Mouse (Mus musculus) forebrain, embryonic 15.5 days (tissue): Measurements from ENCODE around the gene Gm43191. TPM values are rescaled to one million over a fixed set of nuclear protein-coding genes. Genes with fewer than 3 reads are reported as not detected.
"Not testable (repeated sequence)": the region's sequence is repeated elsewhere in the genome, so short reads cannot be mapped to it uniquely, and the experiment has no call there.

ENCODE experiments used
- ATAC-seq: fragments of 200-750 bp; cut with Nextera tagmentation; replicated peaks from 2 replicates; pipeline ENCODE4 v1.8.0; 2017; ENCODE audit warnings: mild to moderate bottlenecking, moderate TSS enrichment, moderate library complexity
- H3K27ac ChIP-seq: fragments of 300-500 bp; sonication (generic); replicated peaks from 2 replicates; pipeline ENCODE4 v1.5.1; 2015; ENCODE audit warnings: mild to moderate bottlenecking, inconsistent platforms
- H3K27me3 ChIP-seq: fragments of 300-500 bp; sonication (generic); 2 replicates; pipeline ENCODE4 v1.6.1; 2015; ENCODE audit warnings: inconsistent platforms
- H3K36me3 ChIP-seq: fragments of 300-500 bp; sonication (generic); 2 replicates; pipeline ENCODE4 v1.6.1; 2015; ENCODE audit warnings: mild to moderate bottlenecking, inconsistent platforms
- H3K4me1 ChIP-seq: fragments of 300-500 bp; sonication (generic); 2 replicates; pipeline ENCODE4 v1.6.1; 2015; ENCODE audit warnings: inconsistent platforms
- H3K4me2 ChIP-seq: fragments of 300-500 bp; sonication (generic); replicated peaks from 2 replicates; pipeline ENCODE4 v1.6.1; 2015; ENCODE audit warnings: mild to moderate bottlenecking, inconsistent platforms
- H3K4me3 ChIP-seq: fragments of 300-500 bp; sonication (generic); 2 replicates; pipeline ENCODE4 v1.5.1; 2015; ENCODE audit warnings: mild to moderate bottlenecking, inconsistent platforms
- H3K9ac ChIP-seq: fragments of 300-500 bp; sonication (generic); replicated peaks from 2 replicates; pipeline ENCODE4 v1.6.1; 2015; ENCODE audit warnings: mild to moderate bottlenecking, inconsistent platforms
- H3K9me3 ChIP-seq: fragments of 300-500 bp; sonication (generic); 2 replicates; pipeline ENCODE4 v1.6.1; 2016; ENCODE audit warnings: inconsistent platforms
- WGBS: fragments of 180-500 bp; shearing (Covaris S2); methylation state at CpG from one replicate; pipeline ENCODE4 v1.1.7; 2015; ENCODE audit warnings: mixed read lengths; 5-methylcytosine and 5-hydroxymethylcytosine counted together
- polyA plus RNA-seq: library from polyadenylated mRNA; unstranded; fragments of >200 nt; fragmentation: Nextera tagmentation; extraction: Ambion mirVana; gene quantifications from 2 replicates; pipeline ENCODE4 v1.2.1, GENCODE M21; 2015

The Gm43191 gene
- polyA plus RNA-seq, 1 experiment from 2014 or later: 0.32 TPM

GRCm38 (mm10) chr3:116658928-116659565, 22.0 kb downstream of the Gm43191 start:
- H3K9me3 ChIP-seq: no peaks in the 10 kb centered on the region
- no peak overlapping the region for H3K27ac ChIP-seq
- H3K4me1 ChIP-seq: peaks cover 43% of the 10 kb centered on the region
- H3K36me3 ChIP-seq: no peaks in the 10 kb centered on the region
- 68% methylated on average over 15 of the region's 15 CpGs for WGBS
- H3K4me3 ChIP-seq: no peak overlapping the region
- no peak overlapping the region for H3K4me2 ChIP-seq
- no peaks in the 10 kb centered on the region for H3K27me3 ChIP-seq
- H3K9ac ChIP-seq: no peak overlapping the region
- no peak for ATAC-seq

- Histone ChIP-seq H3K4me3 (no peak overlapping the region), H3K27ac (no peak overlapping the region), H3K4me2 (no peak overlapping the region), H3K36me3 (no peaks in the 10 kb centered on the region), H3K27me3 (no peaks in the 10 kb centered on the region), H3K4me1 (peaks cover 55% of the 10 kb centered on the region), H3K9ac (no peak overlapping the region), H3K9me3 (no peaks in the 10 kb centered on the region)
- WGBS: 77% methylated on average over 7 of the region's 7 CpGs
- no peak for ATAC-seq
These were observed 24.7 kb downstream of the Gm43191 start for GRCm38 (mm10) chr3:116656184-116656965.

- H3K9ac ChIP-seq, H3K27ac ChIP-seq, H3K36me3 ChIP-seq, H3K27me3 ChIP-seq, ATAC-seq, H3K9me3 ChIP-seq, H3K4me3 ChIP-seq, H3K4me2 ChIP-seq: not testable (repeated sequence)
- WGBS: 96% methylated on average over 11 of the region's 11 CpGs
- H3K4me1 ChIP-seq: peaks cover 32% of the 10 kb centered on the region
These were observed 27.0 kb downstream of the Gm43191 start for GRCm38 (mm10) chr3:116654051-116654450.

GRCm38 (mm10) chr3:116653278-116653945, 27.6 kb downstream of the Gm43191 start:
- no peak overlapping the region for H3K4me3 ChIP-seq
- no peak overlapping the region for H3K27ac ChIP-seq
- H3K9ac ChIP-seq: no peak overlapping the region
- H3K36me3 ChIP-seq: no peaks in the 10 kb centered on the region
- H3K9me3 ChIP-seq: no peaks in the 10 kb centered on the region
- H3K27me3 ChIP-seq: no peaks in the 10 kb centered on the region
- WGBS: 61% methylated on average over 5 of the region's 5 CpGs
- no peak for ATAC-seq
- H3K4me1 ChIP-seq: peaks cover 27% of the 10 kb centered on the region
- no peak overlapping the region for H3K4me2 ChIP-seq

GRCm38 (mm10) chr3:116652033-116652446, 29.0 kb downstream of the Gm43191 start:
- H3K9me3 ChIP-seq: no peaks in the 10 kb centered on the region
- peaks cover 3% of the 10 kb centered on the region; the same call in 1 of the 2 replicates for H3K36me3 ChIP-seq
- no peak overlapping the region for H3K4me2 ChIP-seq
- H3K9ac ChIP-seq: no peak overlapping the region
- H3K4me1 ChIP-seq: peaks cover 18% of the 10 kb centered on the region
- no peak overlapping the region for H3K4me3 ChIP-seq
- ATAC-seq: peak; percentile 63; the same call in 1 of the 2 replicates
- H3K27me3 ChIP-seq: no peaks in the 10 kb centered on the region
- 34% methylated on average over 3 of the region's 3 CpGs for WGBS
- no peak overlapping the region for H3K27ac ChIP-seq

- no peak overlapping the region for H3K4me3 ChIP-seq
- no peaks in the 10 kb centered on the region for H3K9me3 ChIP-seq
- H3K27me3 ChIP-seq: no peaks in the 10 kb centered on the region
- WGBS: 96% methylated on average over 9 of the region's 9 CpGs
- no peak overlapping the region for H3K27ac ChIP-seq
- H3K9ac ChIP-seq: no peak overlapping the region
- ATAC-seq: no peak
- H3K4me1 ChIP-seq: peaks cover 17% of the 10 kb centered on the region
- H3K4me2 ChIP-seq: no peak overlapping the region
- H3K36me3 ChIP-seq: peaks cover 15% of the 10 kb centered on the region
These were observed 30.4 kb downstream of the Gm43191 start for GRCm38 (mm10) chr3:116650698-116651097.

- 96% methylated on average over 7 of the region's 7 CpGs for WGBS
- Histone ChIP-seq H3K9me3 (no peaks in the 10 kb centered on the region), H3K27me3 (no peaks in the 10 kb centered on the region), H3K36me3 (peaks cover 30% of the 10 kb centered on the region), H3K4me3 (no peak overlapping the region), H3K9ac (no peak overlapping the region), H3K4me1 (peaks cover 17% of the 10 kb centered on the region), H3K4me2 (no peak overlapping the region), H3K27ac (no peak overlapping the region)
- no peak for ATAC-seq
These were observed 32.3 kb downstream of the Gm43191 start for GRCm38 (mm10) chr3:116648805-116649204.

- 85% methylated on average over 1 of the region's 1 CpGs for WGBS
- no peaks in the 10 kb centered on the region for H3K9me3 ChIP-seq
- no peak overlapping the region for H3K9ac ChIP-seq
- no peaks in the 10 kb centered on the region for H3K27me3 ChIP-seq
- no peaks in the 10 kb centered on the region for H3K4me1 ChIP-seq
- no peak overlapping the region for H3K4me2 ChIP-seq
- H3K27ac ChIP-seq: no peak overlapping the region
- no peak for ATAC-seq
- peaks cover 48% of the 10 kb centered on the region for H3K36me3 ChIP-seq
- no peak overlapping the region for H3K4me3 ChIP-seq
These were observed 34.7 kb downstream of the Gm43191 start for GRCm38 (mm10) chr3:116646387-116646786.

- H3K27ac ChIP-seq: no peak overlapping the region
- ATAC-seq: no peak
- H3K9me3 ChIP-seq: no peaks in the 10 kb centered on the region
- peaks cover 82% of the 10 kb centered on the region for H3K36me3 ChIP-seq
- H3K4me1 ChIP-seq: no peaks in the 10 kb centered on the region
- no peaks in the 10 kb centered on the region for H3K27me3 ChIP-seq
- no peak overlapping the region for H3K4me2 ChIP-seq
- H3K4me3 ChIP-seq: no peak overlapping the region
- H3K9ac ChIP-seq: no peak overlapping the region
- 98% methylated on average over 2 of the region's 2 CpGs for WGBS
These were observed 38.7 kb downstream of the Gm43191 start for GRCm38 (mm10) chr3:116642373-116642772.

GRCm38 (mm10) chr3:116641811-116642371, 39.2 kb downstream of the Gm43191 start:
- Histone ChIP-seq H3K9ac (no peak overlapping the region), H3K27me3 (no peaks in the 10 kb centered on the region), H3K4me1 (no peaks in the 10 kb centered on the region), H3K9me3 (no peaks in the 10 kb centered on the region), H3K4me3 (no peak overlapping the region), H3K27ac (no peak overlapping the region), H3K36me3 (peaks cover 85% of the 10 kb centered on the region), H3K4me2 (no peak overlapping the region)
- ATAC-seq: no peak
- 94% methylated on average over 6 of the region's 6 CpGs for WGBS

- whole genome bisulfite sequencing: 90% methylated on average over 1 of the region's 1 CpGs
- H3K4me2 ChIP-seq: no peak overlapping the region
- no peaks in the 10 kb centered on the region for H3K4me1 ChIP-seq
- no peak for ATAC-seq
- H3K36me3 ChIP-seq: peaks cover 86% of the 10 kb centered on the region
- no peak overlapping the region for H3K9ac ChIP-seq
- H3K4me3 ChIP-seq: no peak overlapping the region
- no peaks in the 10 kb centered on the region for H3K27me3 ChIP-seq
- H3K27ac ChIP-seq: no peak overlapping the region
- H3K9me3 ChIP-seq: no peaks in the 10 kb centered on the region
These were observed 41.0 kb downstream of the Gm43191 start for GRCm38 (mm10) chr3:116640024-116640423.

- Histone ChIP-seq H3K9ac (no peak overlapping the region), H3K9me3 (no peaks in the 10 kb centered on the region), H3K4me1 (no peaks in the 10 kb centered on the region), H3K4me2 (no peak overlapping the region), H3K27ac (no peak overlapping the region), H3K27me3 (no peaks in the 10 kb centered on the region), H3K4me3 (no peak overlapping the region), H3K36me3 (peaks cover 90% of the 10 kb centered on the region)
- no peak for ATAC-seq
- WGBS: 90% methylated on average over 7 of the region's 7 CpGs
These were observed 42.5 kb downstream of the Gm43191 start for GRCm38 (mm10) chr3:116638572-116638971.
